Mouse (Mus musculus) limb, embryonic 12.5 days (tissue): ENCODE measurements around the gene H3f3b. TPM values are rescaled to one million over a fixed set of nuclear protein-coding genes. Genes with fewer than 3 reads are reported as not detected.

Source experiments
- polyA plus RNA-seq: library from polyadenylated mRNA; unstranded; fragments of >200 nt; fragmentation: Nextera tagmentation; extraction: Ambion mirVana; gene quantifications from 2 replicates; pipeline ENCODE4 v1.2.1, GENCODE M21; 2016

Gene H3f3b
- polyA plus RNA-seq, 1 experiment from 2014 or later = 2,474 TPM

Other genes starting within 250 kb of the H3f3b start
- gene Caskin2, start 214.3 kb downstream of the H3f3b start, polyA plus RNA-seq = 14.9 and 16.2 TPM in 2 replicates
- 33.2 and 36.1 TPM in 2 replicates for gene Tsen54, start 213.2 kb downstream of the H3f3b start, polyA plus RNA-seq
- 5.2 and 6.3 TPM in 2 replicates for gene Llgl2, start 203.9 kb downstream of the H3f3b start, polyA plus RNA-seq
- 0.20 TPM in 1 of 2 replicates, not detected in the other for gene Myo15b, start 169.6 kb downstream of the H3f3b start, polyA plus RNA-seq
- gene Smim5, start 128.0 kb downstream of the H3f3b start, polyA plus RNA-seq = 3.1 and 4.2 TPM in 2 replicates
- gene Smim6, start 115.9 kb downstream of the H3f3b start, polyA plus RNA-seq = 1.4 and 2.1 TPM in 2 replicates
- gene Sap30bp, start 94.7 kb downstream of the H3f3b start, polyA plus RNA-seq = 52.5 and 56.9 TPM in 2 replicates
- gene Recql5, start 94.5 kb downstream of the H3f3b start, polyA plus RNA-seq = 24.7 and 30.6 TPM in 2 replicates
- gene Itgb4, start 53.3 kb downstream of the H3f3b start, polyA plus RNA-seq = 3.1 and 3.9 TPM in 2 replicates
- 181 and 182 TPM in 2 replicates for gene Galk1, start 15.2 kb downstream of the H3f3b start, polyA plus RNA-seq
- gene Unk, start 2.4 kb upstream of the H3f3b start, polyA plus RNA-seq = 50.0 and 51.8 TPM in 2 replicates
- gene Unc13d, start 50.0 kb upstream of the H3f3b start, polyA plus RNA-seq = 1.4 and 1.7 TPM in 2 replicates
- 33.2 and 36.6 TPM in 2 replicates for gene Wbp2, start 59.0 kb upstream of the H3f3b start, polyA plus RNA-seq
- gene Trim47, start 99.2 kb upstream of the H3f3b start, polyA plus RNA-seq = 6.0 and 7.9 TPM in 2 replicates
- 2.1 and 3.0 TPM in 2 replicates for gene Trim65, start 103.2 kb upstream of the H3f3b start, polyA plus RNA-seq
- gene Mrpl38, start 110.9 kb upstream of the H3f3b start, polyA plus RNA-seq = 86.9 and 90.8 TPM in 2 replicates
- gene Fbf1, start 140.2 kb upstream of the H3f3b start, polyA plus RNA-seq = 54.0 and 60.3 TPM in 2 replicates
- gene Ten1, start 170.9 kb upstream of the H3f3b start, polyA plus RNA-seq = 64.7 and 71.3 TPM in 2 replicates
- gene Acox1, start 171.1 kb upstream of the H3f3b start, polyA plus RNA-seq = 18.1 and 21.2 TPM in 2 replicates
- gene Evpl, start 210.1 kb upstream of the H3f3b start, polyA plus RNA-seq = 2.4 and 3.3 TPM in 2 replicates
- gene Srp68, start 246.3 kb upstream of the H3f3b start, polyA plus RNA-seq = 110 and 112 TPM in 2 replicates